Mouse (Mus musculus): ENCODE results near the gene Ndufaf5. TPM values are rescaled to one million over a fixed set of nuclear protein-coding genes. Genes with fewer than 3 reads are reported as not detected.

Gene Ndufaf5
- polyA plus RNA-seq, 1 experiment, result 18.8 TPM

GRCm38 (mm10) chr2:140203756-140204155 is 33.3 kb downstream of the Ndufaf5 start:
- Histone ChIP-seq H3K27ac (ENCODE audit: insufficient read depth, low read length) (no peak overlapping the region), H3K4me1 (ENCODE audit: control insufficient read depth, insufficient read depth, low read length) (no peaks in the 10 kb centered on the region), H3K4me3 (ENCODE audit: insufficient read depth, low read length) (no peak overlapping the region)
- TF ChIP-seq CTCF (IDR thresholded peaks at IDR 0.05; ENCODE audit: borderline replicate concordance, insufficient read depth, low read length), result no peak
- no peak for TF ChIP-seq POLR2A (IDR thresholded peaks at IDR 0.05; ENCODE audit: low read depth, low read length)

- H3K4me1 ChIP-seq (ENCODE audit: control insufficient read depth, insufficient read depth, low read length), result no peaks in the 10 kb centered on the region
- H3K4me3 ChIP-seq (ENCODE audit: insufficient read depth, low read length), result no peak overlapping the region
- H3K27ac ChIP-seq (ENCODE audit: insufficient read depth, low read length), result no peak overlapping the region
- TF ChIP-seq CTCF (IDR thresholded peaks at IDR 0.05; ENCODE audit: borderline replicate concordance, insufficient read depth, low read length) (no peak), POLR2A (IDR thresholded peaks at IDR 0.05; ENCODE audit: low read depth, low read length) (no peak)
These were observed 44.1 kb downstream of the Ndufaf5 start for GRCm38 (mm10) chr2:140214519-140215027.

GRCm38 (mm10) chr2:140215415-140215814 is 45.0 kb downstream of the Ndufaf5 start:
- no peaks in the 10 kb centered on the region for H3K4me1 ChIP-seq (ENCODE audit: control insufficient read depth, insufficient read depth, low read length)
- H3K27ac ChIP-seq (ENCODE audit: insufficient read depth, low read length), result no peak overlapping the region
- TF ChIP-seq POLR2A (IDR thresholded peaks at IDR 0.05; ENCODE audit: low read depth, low read length), result no peak
- H3K4me3 ChIP-seq (ENCODE audit: insufficient read depth, low read length), result no peak overlapping the region

- no peak for TF ChIP-seq CTCF (IDR thresholded peaks at IDR 0.05; ENCODE audit: borderline replicate concordance, insufficient read depth, low read length)
- TF ChIP-seq POLR2A (IDR thresholded peaks at IDR 0.05; ENCODE audit: low read depth, low read length), result no peak
- Histone ChIP-seq H3K4me1 (ENCODE audit: control insufficient read depth, insufficient read depth, low read length) (no peaks in the 10 kb centered on the region), H3K4me3 (ENCODE audit: insufficient read depth, low read length) (no peak overlapping the region), H3K27ac (ENCODE audit: insufficient read depth, low read length) (no peak overlapping the region)
These were observed 45.5 kb downstream of the Ndufaf5 start for GRCm38 (mm10) chr2:140215965-140216364.

- H3K27ac ChIP-seq (ENCODE audit: insufficient read depth, low read length), result no peak overlapping the region
- no peak for TF ChIP-seq POLR2A (IDR thresholded peaks at IDR 0.05; ENCODE audit: low read depth, low read length)
- no peak for TF ChIP-seq CTCF (IDR thresholded peaks at IDR 0.05; ENCODE audit: borderline replicate concordance, insufficient read depth, low read length)
- no peak overlapping the region for H3K4me3 ChIP-seq (ENCODE audit: insufficient read depth, low read length)
- no peaks in the 10 kb centered on the region for H3K4me1 ChIP-seq (ENCODE audit: control insufficient read depth, insufficient read depth, low read length)
These were observed 49.9 kb downstream of the Ndufaf5 start for GRCm38 (mm10) chr2:140220325-140220724.

- Histone ChIP-seq H3K4me1 (ENCODE audit: control insufficient read depth, insufficient read depth, low read length) (no peaks in the 10 kb centered on the region), H3K4me3 (ENCODE audit: insufficient read depth, low read length) (no peak overlapping the region), H3K27ac (ENCODE audit: insufficient read depth, low read length) (no peak overlapping the region)
- no peak for TF ChIP-seq CTCF (IDR thresholded peaks at IDR 0.05; ENCODE audit: borderline replicate concordance, insufficient read depth, low read length)
- no peak for TF ChIP-seq POLR2A (IDR thresholded peaks at IDR 0.05; ENCODE audit: low read depth, low read length)
These were observed 59.8 kb downstream of the Ndufaf5 start for GRCm38 (mm10) chr2:140230295-140230694.

- TF ChIP-seq POLR2A (IDR thresholded peaks at IDR 0.05; ENCODE audit: low read depth, low read length), result no peak
- TF ChIP-seq CTCF (IDR thresholded peaks at IDR 0.05; ENCODE audit: borderline replicate concordance, insufficient read depth, low read length), result no peak
- H3K4me3 ChIP-seq (ENCODE audit: insufficient read depth, low read length), result no peak overlapping the region
- peaks cover 6% of the 10 kb centered on the region for H3K4me1 ChIP-seq (ENCODE audit: control insufficient read depth, insufficient read depth, low read length)
- no peak overlapping the region for H3K27ac ChIP-seq (ENCODE audit: insufficient read depth, low read length)
These were observed 66.8 kb downstream of the Ndufaf5 start for GRCm38 (mm10) chr2:140237245-140237644.

GRCm38 (mm10) chr2:140242398-140242797 is 71.9 kb downstream of the Ndufaf5 start:
- Histone ChIP-seq H3K4me1 (ENCODE audit: control insufficient read depth, insufficient read depth, low read length) (peaks cover 6% of the 10 kb centered on the region), H3K4me3 (ENCODE audit: insufficient read depth, low read length) (no peak overlapping the region), H3K27ac (ENCODE audit: insufficient read depth, low read length) (no peak overlapping the region)
- TF ChIP-seq POLR2A (IDR thresholded peaks at IDR 0.05; ENCODE audit: low read depth, low read length), result no peak
- no peak for TF ChIP-seq CTCF (IDR thresholded peaks at IDR 0.05; ENCODE audit: borderline replicate concordance, insufficient read depth, low read length)

GRCm38 (mm10) chr2:140243105-140243504 is 72.7 kb downstream of the Ndufaf5 start:
- H3K4me1 ChIP-seq (ENCODE audit: control insufficient read depth, insufficient read depth, low read length), result peaks cover 6% of the 10 kb centered on the region
- no peak for TF ChIP-seq POLR2A (IDR thresholded peaks at IDR 0.05; ENCODE audit: low read depth, low read length)
- TF ChIP-seq CTCF (IDR thresholded peaks at IDR 0.05; ENCODE audit: borderline replicate concordance, insufficient read depth, low read length), result no peak
- H3K27ac ChIP-seq (ENCODE audit: insufficient read depth, low read length), result no peak overlapping the region
- H3K4me3 ChIP-seq (ENCODE audit: insufficient read depth, low read length), result no peak overlapping the region

Other genes with a start within 250 kb of the Ndufaf5 start
- gene Tasp1, start 103.8 kb upstream of the Ndufaf5 start, polyA plus RNA-seq (2011; ENCODE audit: insufficient read length, low read depth, missing spikeins), result 12.1 and 14.5 TPM in 2 replicates
- not detected in 2 replicates for gene Gm17374, start 18.6 kb upstream of the Ndufaf5 start, polyA plus RNA-seq (2011; ENCODE audit: insufficient read length, low read depth, missing spikeins)
- 29.3 and 32.7 TPM in 2 replicates for gene Esf1, start 85 bp upstream of the Ndufaf5 start, polyA plus RNA-seq (2011; ENCODE audit: insufficient read length, low read depth, missing spikeins)
- not detected in 2 replicates for gene Sel1l2, start 219.1 kb downstream of the Ndufaf5 start, polyA plus RNA-seq (2011; ENCODE audit: insufficient read length, low read depth, missing spikeins)
- 5.8 and 8.6 TPM in 2 replicates for gene Macrod2, start 224.7 kb downstream of the Ndufaf5 start, polyA plus RNA-seq (2011; ENCODE audit: insufficient read length, low read depth, missing spikeins)

All from embryonic fibroblast, embryonic 13.5 days (primary cell).